Mouse (Mus musculus) liver, postnatal 0 days (tissue): ENCODE data around the gene Rnf145.
"Not testable (repeated sequence)": the region's sequence is repeated elsewhere in the genome, so short reads cannot be mapped to it uniquely, and the experiment has no call there.

Experiments used
- CTCF ChIP-seq: sonication (generic); IDR thresholded peaks from 2 replicates; pipeline ENCODE4 v1.5.1; 2016; ENCODE audit warnings: antibody characterized with exemption, low read depth
- EP300 ChIP-seq: IDR thresholded peaks from 2 replicates; pipeline ENCODE4 v1.6.1; 2016; ENCODE audit warnings: antibody characterized with exemption, low read depth, mild to moderate bottlenecking

DNA sequence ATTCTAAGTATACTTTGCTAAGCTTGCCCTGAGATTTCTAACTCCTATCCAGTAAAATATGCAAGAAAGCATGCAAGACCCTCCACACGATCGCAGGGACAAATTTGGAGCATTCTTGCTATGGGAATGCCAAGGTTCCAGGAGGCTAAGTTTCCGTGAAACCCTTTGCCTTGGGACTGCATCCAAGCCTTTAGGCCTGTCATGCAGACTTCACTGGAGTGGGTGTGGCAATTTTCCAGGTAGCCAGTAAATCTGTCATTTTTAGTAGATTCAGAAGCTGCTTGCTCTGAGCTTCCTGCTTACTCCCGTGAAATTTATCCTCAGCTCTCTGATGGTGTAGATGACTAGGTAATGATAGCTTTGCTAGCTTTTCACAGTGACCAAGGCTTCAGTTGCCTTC is 51.6 kb downstream of the Rnf145 start:
- not testable (repeated sequence) for TF ChIP-seq EP300, CTCF
